Mouse (Mus musculus) forebrain, embryonic 12.5 days (tissue): ENCODE data around the gene Smim22. TPM values are rescaled to one million over a fixed set of nuclear protein-coding genes. Genes with fewer than 3 reads are reported as not detected.
A peak's percentile ranks its signal among the peaks of the same experiment; 100 is the strongest.

Source experiments
- ATAC-seq: fragments of 200-750 bp; cut with Nextera tagmentation; 2 replicates; pipeline ENCODE4 v1.8.0; 2017; ENCODE audit warnings: moderate TSS enrichment; ENCODE audit not compliant: low FRiP score
- H3K27ac ChIP-seq: fragments of 300-500 bp; sonication (generic); 2 replicates; pipeline ENCODE4 v1.5.1; 2016; ENCODE audit warnings: mild to moderate bottlenecking
- H3K27me3 ChIP-seq: fragments of 300-500 bp; sonication (generic); 2 replicates; pipeline ENCODE4 v1.6.1; 2016; ENCODE audit warnings: mild to moderate bottlenecking
- H3K36me3 ChIP-seq: fragments of 300-500 bp; sonication (generic); replicated peaks from 2 replicates; pipeline ENCODE4 v1.6.1; 2016; ENCODE audit warnings: mild to moderate bottlenecking
- H3K4me1 ChIP-seq: fragments of 300-500 bp; sonication (generic); 2 replicates; pipeline ENCODE4 v1.6.1; 2016
- H3K4me2 ChIP-seq: fragments of 300-500 bp; sonication (generic); 2 replicates; pipeline ENCODE4 v1.6.1; 2016; ENCODE audit warnings: mild to moderate bottlenecking, moderate library complexity
- H3K4me3 ChIP-seq: fragments of 300-500 bp; sonication (generic); replicated peaks from 2 replicates; pipeline ENCODE4 v1.5.1; 2016; ENCODE audit warnings: mild to moderate bottlenecking
- H3K9ac ChIP-seq: fragments of 300-500 bp; sonication (generic); 2 replicates; pipeline ENCODE4 v1.6.1; 2016; ENCODE audit warnings: mild to moderate bottlenecking
- H3K9me3 ChIP-seq: fragments of 300-500 bp; sonication (generic); 2 replicates; pipeline ENCODE4 v1.6.1; 2016
- WGBS: fragments of 180-500 bp; shearing (Covaris S2); methylation state at CpG from one replicate; pipeline ENCODE4 v1.1.7; 2016; 5-methylcytosine and 5-hydroxymethylcytosine counted together
- polyA plus RNA-seq: library from polyadenylated mRNA; unstranded; fragments of >200 nt; fragmentation: Nextera tagmentation; extraction: Ambion mirVana; gene quantifications from 2 replicates; pipeline ENCODE4 v1.2.1, GENCODE M21; 2016

The Smim22 gene
- 1.8 and 2.4 TPM in 2 replicates for polyA plus RNA-seq

DNA sequence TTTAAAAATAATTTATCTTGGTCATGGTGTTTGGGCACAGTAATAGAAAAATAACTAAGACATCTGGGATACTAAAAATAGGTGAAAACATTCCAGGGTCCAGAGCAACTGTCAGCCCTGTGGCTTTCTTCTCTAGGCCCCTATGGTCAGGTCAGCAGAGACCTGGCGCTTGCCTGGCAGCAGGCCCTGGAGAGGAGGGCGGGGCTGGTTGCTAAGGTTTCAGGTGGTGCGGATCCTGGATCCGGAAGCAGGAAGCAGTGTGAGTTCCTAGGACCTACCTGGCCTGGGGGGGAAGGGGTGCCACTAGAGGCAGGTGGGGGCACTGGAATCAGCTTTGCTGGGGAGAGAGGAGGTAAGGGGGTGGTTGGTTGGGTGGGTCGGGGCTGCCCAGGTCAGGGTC, at the start of gene Smim22:
TSS of gene Smim22 (plus strand) at position 222 of the 400 bp plus-strand sequence.
- peaks cover 2% of the 10 kb centered on the region for H3K4me1 ChIP-seq
- H3K9me3 ChIP-seq, result no peaks in the 10 kb centered on the region
- WGBS, result 50% methylated on average over 5 of the region's 5 CpGs

DNA sequence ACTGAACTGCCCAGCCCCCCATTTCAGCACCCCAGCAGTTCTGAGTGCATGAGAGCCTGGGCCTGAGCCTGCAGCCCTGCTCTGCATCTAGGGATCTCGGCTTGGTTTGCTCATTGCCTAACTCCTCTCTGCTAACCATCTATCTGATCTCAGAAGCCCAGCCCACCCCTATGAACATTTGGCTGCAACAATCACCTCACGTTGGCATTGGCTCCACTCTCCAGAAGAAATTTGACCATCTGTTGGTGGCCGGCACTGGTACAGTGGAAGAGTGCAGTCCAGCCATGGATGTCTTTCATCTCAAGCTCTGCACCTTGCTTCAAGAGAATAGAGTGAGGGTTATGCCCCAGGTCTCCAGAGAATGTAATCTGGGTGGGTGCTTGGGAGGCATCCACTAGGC, 49.6 kb upstream of the Smim22 start:
- WGBS, result 95% methylated on average over 3 of the region's 3 CpGs
- Histone ChIP-seq H3K27ac (no peak overlapping the region), H3K4me1 (peaks cover 2% of the 10 kb centered on the region), H3K9ac (no peak overlapping the region), H3K9me3 (no peaks in the 10 kb centered on the region), H3K27me3 (no peaks in the 10 kb centered on the region), H3K36me3 (peaks cover 64% of the 10 kb centered on the region), H3K4me3 (no peak overlapping the region), H3K4me2 (no peak overlapping the region)
- no peak for ATAC-seq

More for the DNA sequence above, at the start of gene Smim22:
- Histone ChIP-seq H3K36me3 (0 out of 2 replicates have a peak, but pooled peaks cover 6% of the 10 kb centered on the region), H3K4me2 (no peak within 1 kb of the TSS), H3K27ac (no peak within 1 kb of the TSS), H3K27me3 (no peaks in the 10 kb centered on the region), H3K4me3 (no peak within 1 kb of the TSS), H3K9ac (no peak within 1 kb of the TSS)
- no peak for ATAC-seq

DNA sequence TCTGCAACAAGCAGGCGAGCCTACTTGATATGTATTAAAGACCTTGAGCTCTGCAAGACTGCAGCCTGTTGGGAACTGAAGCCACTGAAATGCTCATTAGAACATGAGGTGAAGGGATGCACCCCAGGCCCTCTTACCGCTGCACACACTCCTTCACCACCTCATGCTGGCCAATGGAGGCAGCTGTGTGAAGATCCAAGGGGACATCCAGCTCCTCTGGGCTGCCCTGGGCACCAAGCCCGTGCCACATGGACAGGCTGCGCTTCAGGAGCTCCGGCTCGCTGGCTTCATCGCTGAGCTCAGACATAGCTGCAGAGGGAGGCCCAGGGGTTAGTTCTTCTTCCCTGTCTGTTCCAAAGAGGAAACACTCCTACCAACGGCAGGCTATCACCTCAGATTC, 46.8 kb upstream of the Smim22 start:
- no peak overlapping the region for H3K4me3 ChIP-seq
- H3K4me1 ChIP-seq, result peaks cover 17% of the 10 kb centered on the region
- no peaks in the 10 kb centered on the region for H3K9me3 ChIP-seq
- H3K27me3 ChIP-seq, result no peaks in the 10 kb centered on the region
- H3K36me3 ChIP-seq, result peaks cover 37% of the 10 kb centered on the region
- WGBS, result 93% methylated on average over 8 of the region's 8 CpGs
- no peak overlapping the region for H3K4me2 ChIP-seq
- H3K9ac ChIP-seq, result no peak overlapping the region
- ATAC-seq, result no peak
- no peak overlapping the region for H3K27ac ChIP-seq

DNA sequence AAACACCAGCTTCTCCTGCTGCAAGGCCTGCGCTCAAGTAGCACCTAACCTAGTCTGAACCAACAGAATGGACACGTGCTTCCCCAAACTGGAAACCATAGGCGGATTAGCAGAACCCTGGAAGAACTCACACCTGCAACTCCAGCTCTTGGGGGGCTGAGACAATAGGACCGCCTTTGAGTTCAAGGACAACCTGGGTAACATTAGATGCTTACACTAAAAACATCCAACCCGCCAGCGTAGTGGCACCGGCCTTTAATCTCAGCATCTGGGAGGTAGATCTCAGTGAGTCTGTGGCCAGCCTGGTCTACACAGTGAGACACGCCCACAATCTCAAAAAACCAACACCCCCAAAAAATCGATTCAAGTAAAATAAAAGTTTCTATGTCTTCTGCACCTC, 43.7 kb upstream of the Smim22 start:
- H3K4me3 ChIP-seq, result peak overlapping the region; percentile 93
- no peaks in the 10 kb centered on the region for H3K27me3 ChIP-seq
- H3K9me3 ChIP-seq, result no peaks in the 10 kb centered on the region
- H3K36me3 ChIP-seq, result peaks cover 8% of the 10 kb centered on the region; the same call in 1 of the 2 replicates
- peak overlapping the region; percentile 83 for H3K9ac ChIP-seq
- H3K4me2 ChIP-seq, result peak overlapping the region; percentile 85
- ATAC-seq, result no peak
- no peak overlapping the region for H3K27ac ChIP-seq
- 40% methylated on average over 9 of the region's 9 CpGs for WGBS
- H3K4me1 ChIP-seq, result peaks cover 21% of the 10 kb centered on the region

DNA sequence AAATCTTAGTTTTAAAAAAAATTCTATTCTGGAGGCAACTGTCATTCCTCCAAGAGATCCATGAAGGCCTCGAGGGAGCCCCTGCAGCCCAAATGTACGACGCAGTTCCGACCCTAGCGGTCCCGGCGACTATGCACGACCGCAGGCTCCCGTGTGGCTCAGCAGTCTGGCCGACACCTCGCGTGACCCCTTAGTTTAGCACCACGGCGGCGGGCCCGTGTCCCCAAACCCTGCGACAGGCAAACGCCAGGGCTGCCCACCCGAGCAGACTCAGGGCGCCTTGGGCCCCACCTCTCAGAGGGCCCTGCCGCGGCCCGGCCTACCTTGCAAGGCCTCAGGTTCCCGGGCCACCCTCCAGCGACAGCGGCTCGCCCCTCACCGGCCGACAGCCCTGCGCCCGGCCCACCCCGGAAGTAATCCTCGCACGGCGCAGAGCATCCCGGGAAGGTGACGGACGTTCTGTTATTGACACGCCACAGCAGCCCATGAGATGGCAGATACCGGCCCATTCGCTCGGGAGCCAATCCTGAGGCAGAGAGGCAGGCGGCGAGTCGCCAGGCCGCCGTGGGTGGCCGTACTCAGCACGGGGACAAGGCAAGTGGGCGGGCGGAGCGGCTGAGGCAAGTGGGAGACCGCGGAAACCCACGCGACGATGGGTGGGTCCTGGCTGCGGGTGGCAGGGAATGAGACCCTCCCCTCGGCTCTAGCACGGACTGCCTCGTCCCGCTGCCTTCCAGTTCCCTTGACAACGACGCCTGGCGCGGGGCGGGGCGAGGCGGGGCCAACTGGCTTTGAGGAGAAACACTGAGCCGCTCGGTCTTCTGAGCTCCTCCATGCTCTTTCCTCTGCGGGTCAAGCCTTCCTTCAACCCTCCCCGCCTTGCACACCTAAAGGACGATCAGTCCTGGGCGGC, 43.0 kb upstream of the Smim22 start, which contains the start of gene Anks3:
TSS of gene Anks3 (minus strand) at position 409 of the 913 bp plus-strand sequence.
- H3K36me3 ChIP-seq, result peaks cover 8% of the 10 kb centered on the region
- WGBS, result under 1% methylated on average over 71 of the region's 76 CpGs
- peak within 1 kb of the TSS; percentile 93 for H3K4me3 ChIP-seq
- H3K9me3 ChIP-seq, result no peaks in the 10 kb centered on the region
- peak within 1 kb of the TSS; percentile 85 for H3K4me2 ChIP-seq
- peaks cover 21% of the 10 kb centered on the region for H3K4me1 ChIP-seq
- no peaks in the 10 kb centered on the region for H3K27me3 ChIP-seq
- H3K9ac ChIP-seq, result peak within 1 kb of the TSS; percentile 83
- peak within 1 kb of the TSS; percentile 85 for H3K27ac ChIP-seq
- ATAC-seq, result peak; percentile 99

DNA sequence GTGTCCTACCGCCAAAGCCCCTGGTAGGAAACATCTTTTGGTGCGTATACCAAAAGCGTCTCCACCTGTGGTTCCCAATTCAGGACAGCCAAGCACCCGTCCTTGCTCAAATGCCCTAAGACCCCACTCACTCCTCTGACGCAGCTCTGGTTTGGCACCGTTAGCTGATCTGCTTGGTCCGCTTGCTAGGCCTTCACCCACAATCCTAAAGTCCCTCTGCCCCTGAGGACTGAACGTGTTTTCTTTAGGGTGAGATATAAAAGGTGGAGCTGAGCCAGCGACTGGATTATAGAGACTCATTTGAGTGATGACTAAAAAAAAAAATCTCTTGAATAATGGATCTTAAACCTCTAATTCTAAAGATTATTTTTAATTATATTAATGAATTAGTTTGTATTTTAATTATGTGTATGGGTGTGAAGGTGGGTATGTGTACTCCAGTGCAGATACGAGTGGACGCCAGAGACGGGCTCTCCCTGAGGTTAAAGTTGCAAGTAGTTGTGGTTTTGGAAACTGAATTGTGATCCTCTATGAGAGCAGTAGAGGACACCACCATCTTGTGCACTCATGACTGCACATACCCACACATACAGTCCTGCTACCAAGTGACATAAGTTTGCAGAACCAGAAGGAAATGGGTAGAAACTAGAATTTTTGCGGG, 42.2 kb upstream of the Smim22 start:
- peak overlapping the region; percentile 85 for H3K4me2 ChIP-seq
- peaks cover 10% of the 10 kb centered on the region for H3K36me3 ChIP-seq
- no peaks in the 10 kb centered on the region for H3K9me3 ChIP-seq
- peak overlapping the region; percentile 83 for H3K9ac ChIP-seq
- ATAC-seq, result peak; percentile 5; the same call in 1 of the 2 replicates
- peak overlapping the region; percentile 85 for H3K27ac ChIP-seq
- 25% methylated on average over 13 of the region's 13 CpGs for WGBS
- peaks cover 21% of the 10 kb centered on the region for H3K4me1 ChIP-seq
- no peaks in the 10 kb centered on the region for H3K27me3 ChIP-seq
- H3K4me3 ChIP-seq, result peak overlapping the region; percentile 93

DNA sequence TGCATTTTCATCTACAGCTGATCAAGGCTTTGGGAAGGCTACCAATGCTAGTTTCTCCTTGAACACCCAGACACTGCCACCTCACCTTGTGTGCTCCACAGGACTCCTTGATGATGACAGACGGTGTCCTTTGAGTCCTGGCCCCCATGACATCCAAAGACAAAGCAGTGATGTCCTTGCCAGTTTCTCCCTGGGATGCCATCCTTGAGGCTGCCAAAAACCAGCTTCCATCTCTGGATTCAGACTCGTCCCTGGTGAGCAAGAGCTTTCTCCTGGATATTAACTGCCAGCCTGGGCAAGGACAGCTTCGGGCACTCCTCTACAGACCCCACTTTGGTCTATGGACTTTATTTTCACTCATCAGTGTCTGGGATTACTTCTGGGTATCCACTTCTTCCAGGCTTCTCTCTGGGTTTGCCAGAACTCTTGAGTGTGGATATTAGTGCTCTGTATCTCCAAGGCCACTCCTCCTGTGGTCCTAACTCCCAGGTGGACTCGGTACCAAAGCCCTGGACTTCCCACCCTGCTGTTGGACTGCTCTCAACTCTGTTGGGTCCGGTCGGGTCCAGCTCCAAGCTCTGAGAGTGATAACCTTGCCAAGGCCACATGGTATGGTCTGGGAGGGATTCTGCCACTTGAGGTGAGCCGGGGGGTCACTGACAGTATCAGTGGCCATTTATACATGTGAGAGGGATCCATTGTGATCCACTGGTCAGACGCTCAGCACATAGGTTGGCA, 41.5 kb upstream of the Smim22 start:
- Histone ChIP-seq H3K4me3 (no peak overlapping the region), H3K27me3 (no peaks in the 10 kb centered on the region), H3K4me2 (peak overlapping the region; percentile 85), H3K36me3 (peaks cover 3% of the 10 kb centered on the region), H3K9me3 (no peaks in the 10 kb centered on the region), H3K27ac (no peak overlapping the region), H3K4me1 (peaks cover 21% of the 10 kb centered on the region), H3K9ac (0 out of 2 replicates have a peak overlapping the region, but pooled peaks have one; percentile 83)
- ATAC-seq, result no peak
- WGBS, result 91% methylated on average over 8 of the region's 8 CpGs

GRCm38 (mm10) chr16:4968426-4968825, 38.7 kb upstream of the Smim22 start:
- 78% methylated on average over 3 of the region's 3 CpGs for WGBS
- no peaks in the 10 kb centered on the region for H3K9me3 ChIP-seq
- peaks cover 3% of the 10 kb centered on the region; the same call in 1 of the 2 replicates for H3K36me3 ChIP-seq
- no peak overlapping the region for H3K9ac ChIP-seq
- no peaks in the 10 kb centered on the region for H3K27me3 ChIP-seq
- no peak overlapping the region for H3K4me3 ChIP-seq
- peaks cover 8% of the 10 kb centered on the region for H3K4me1 ChIP-seq
- no peak for ATAC-seq
- no peak overlapping the region for H3K27ac ChIP-seq
- H3K4me2 ChIP-seq, result no peak overlapping the region

DNA sequence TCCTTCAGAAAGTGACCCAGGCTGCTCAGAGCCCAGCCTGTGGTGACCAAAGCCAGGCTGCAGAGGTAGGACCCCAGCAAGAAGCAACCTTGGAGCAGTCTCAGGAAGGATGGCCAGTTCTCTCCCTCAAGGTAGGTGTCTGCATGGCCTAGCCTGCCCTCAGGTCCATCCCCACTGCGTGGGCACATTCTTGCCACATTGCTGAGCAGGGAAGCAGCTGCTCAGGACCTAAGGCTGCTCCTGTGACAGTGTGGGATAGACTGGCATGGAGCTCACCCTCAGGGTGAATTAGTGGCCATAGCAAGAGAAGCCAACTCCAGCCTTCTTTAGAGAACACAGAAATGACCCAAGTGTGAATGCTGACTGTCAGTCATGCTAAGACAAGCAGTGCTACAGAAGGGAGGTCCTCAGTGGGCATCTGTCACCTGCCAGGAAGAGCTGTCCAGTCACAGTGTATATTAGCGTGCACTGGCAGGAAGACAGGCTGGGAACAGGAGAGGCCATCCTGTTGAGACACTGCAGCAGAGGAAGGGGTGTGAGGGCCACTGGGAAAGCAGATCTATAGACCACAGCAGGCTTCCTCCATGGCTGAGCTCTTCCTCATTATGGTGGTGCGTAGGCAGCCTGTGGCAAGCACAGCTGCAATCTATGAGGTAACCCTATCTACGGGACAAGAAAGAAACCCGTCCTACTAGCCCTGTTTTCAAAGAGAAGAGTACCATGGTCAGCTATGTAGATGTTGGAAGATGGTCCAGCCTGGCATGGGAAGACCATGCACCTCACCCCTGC, 37.8 kb upstream of the Smim22 start:
- Histone ChIP-seq H3K9ac (no peak overlapping the region), H3K4me3 (no peak overlapping the region), H3K4me1 (peaks cover 7% of the 10 kb centered on the region), H3K27me3 (no peaks in the 10 kb centered on the region), H3K27ac (no peak overlapping the region), H3K4me2 (no peak overlapping the region), H3K36me3 (peaks cover 3% of the 10 kb centered on the region; the same call in 1 of the 2 replicates), H3K9me3 (no peaks in the 10 kb centered on the region)
- ATAC-seq, result no peak
- WGBS, result 88% methylated on average over 5 of the region's 5 CpGs

DNA sequence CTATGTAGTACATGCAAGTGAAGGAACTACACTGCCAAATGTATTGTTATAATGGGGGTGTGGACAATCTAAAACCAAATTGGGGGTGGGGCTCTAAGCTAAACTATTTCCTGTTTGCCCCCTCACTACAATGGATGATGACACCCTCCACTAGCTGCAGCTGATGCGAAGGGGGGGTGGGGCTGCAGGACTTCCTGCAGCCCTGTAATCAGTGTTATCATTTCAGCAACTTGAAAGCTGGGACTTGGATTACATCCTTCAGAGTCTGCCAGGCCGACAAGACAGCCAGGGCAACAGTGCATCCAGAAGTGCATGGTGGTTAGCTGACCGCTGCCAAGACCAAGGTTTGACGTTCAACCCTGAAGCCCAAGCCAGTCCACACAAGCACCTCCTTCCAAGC, 35.5 kb upstream of the Smim22 start:
- H3K27me3 ChIP-seq, result no peaks in the 10 kb centered on the region
- H3K4me3 ChIP-seq, result no peak overlapping the region
- H3K9ac ChIP-seq, result no peak overlapping the region
- no peak overlapping the region for H3K27ac ChIP-seq
- H3K4me2 ChIP-seq, result no peak overlapping the region
- H3K36me3 ChIP-seq, result peaks cover 3% of the 10 kb centered on the region; the same call in 1 of the 2 replicates
- H3K9me3 ChIP-seq, result no peaks in the 10 kb centered on the region
- no peaks in the 10 kb centered on the region for H3K4me1 ChIP-seq
- 85% methylated on average over 4 of the region's 4 CpGs for WGBS
- no peak for ATAC-seq

DNA sequence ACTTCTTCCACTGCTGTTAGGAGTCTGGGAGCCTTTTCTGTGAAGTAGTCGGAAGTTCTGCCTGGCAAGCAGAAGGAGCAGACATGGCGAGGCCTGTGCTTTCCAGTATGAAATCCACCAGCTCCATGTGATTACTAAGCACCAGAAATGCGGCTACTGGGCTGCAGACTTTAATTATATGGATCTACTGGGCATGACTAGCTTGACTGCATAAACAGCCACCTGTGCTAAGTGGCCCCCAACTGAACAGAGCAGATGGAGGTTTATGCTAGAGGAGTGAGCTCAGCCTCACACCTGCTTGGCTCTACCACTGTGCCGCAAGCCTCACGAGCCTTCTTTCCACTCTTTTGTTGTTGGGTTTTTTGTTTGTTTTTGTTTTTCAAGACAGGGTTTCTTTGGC, 32.6 kb upstream of the Smim22 start:
- no peak overlapping the region for H3K27ac ChIP-seq
- H3K36me3 ChIP-seq, result 0 out of 2 replicates have a peak, but pooled peaks cover 3% of the 10 kb centered on the region
- H3K27me3 ChIP-seq, result no peaks in the 10 kb centered on the region
- WGBS, result 77% methylated on average over 5 of the region's 5 CpGs
- H3K9me3 ChIP-seq, result no peaks in the 10 kb centered on the region
- no peak overlapping the region for H3K4me2 ChIP-seq
- H3K9ac ChIP-seq, result no peak overlapping the region
- ATAC-seq, result no peak
- no peak overlapping the region for H3K4me3 ChIP-seq
- no peaks in the 10 kb centered on the region for H3K4me1 ChIP-seq
